Mouse (Mus musculus) cerebellum, adult 8-10 months (tissue): Measurements from ENCODE around the gene Pdzph1.

Source experiments
- DNase-seq: peaks from one replicate; pipeline ENCODE4 v3.0.0; 2022

Pdzph1 gene

GRCm38 (mm10) chr17:58991275-58991674, at the start of gene Pdzph1:
Gene Pdzph1 (minus strand): TSS chr17:58991375.
- no peak for DNase-seq

- no peak for DNase-seq
Observed at GRCm38 (mm10) chr17:59039754-59040153, 48.6 kb upstream of the Pdzph1 start.

GRCm38 (mm10) chr17:59033445-59033844, 42.3 kb upstream of the Pdzph1 start:
- DNase-seq: no peak

GRCm38 (mm10) chr17:59026336-59026735, 35.2 kb upstream of the Pdzph1 start:
- DNase-seq: no peak

- no peak for DNase-seq
Observed at GRCm38 (mm10) chr17:59024502-59024901, 33.3 kb upstream of the Pdzph1 start.

DNA sequence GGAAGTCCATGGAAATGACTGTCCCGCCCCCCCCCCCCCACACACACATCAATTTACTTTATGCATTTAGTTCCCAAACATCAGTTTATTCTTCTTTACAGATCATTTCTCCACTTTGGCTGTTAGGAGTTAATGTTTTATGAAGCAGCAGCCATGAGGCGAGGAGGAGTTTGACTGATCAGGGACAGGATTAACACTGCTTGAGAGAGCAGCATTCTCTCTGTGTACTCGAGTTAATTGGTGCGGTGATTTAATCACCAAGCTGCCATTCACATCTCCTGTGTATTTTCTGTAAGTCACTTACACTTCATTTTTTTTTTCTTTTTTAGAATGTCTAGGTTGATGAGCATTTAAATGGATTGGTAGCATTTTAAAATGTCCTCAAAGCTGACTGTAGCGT, 32.8 kb upstream of the Pdzph1 start:
- DNase-seq: no peak

DNA sequence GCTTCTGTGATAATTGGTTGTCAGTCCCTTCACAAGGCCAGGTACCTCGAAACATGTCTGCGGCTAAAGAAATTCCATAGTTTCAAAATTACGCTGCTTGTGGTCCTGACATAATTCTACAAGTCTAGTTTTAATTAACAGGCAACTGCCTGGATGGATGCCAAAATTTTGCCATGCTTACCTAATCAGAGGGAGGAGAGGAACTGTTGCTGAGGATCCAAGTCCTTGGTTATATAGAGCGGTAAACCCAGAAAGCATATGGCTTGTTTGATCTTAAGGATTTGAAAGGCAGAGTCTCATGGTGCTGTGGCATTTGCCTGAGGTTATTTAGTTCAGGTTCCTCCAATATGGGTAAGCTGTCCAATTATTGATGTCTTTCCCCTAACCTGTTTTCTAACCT, 27.5 kb upstream of the Pdzph1 start:
- no peak for DNase-seq

DNA sequence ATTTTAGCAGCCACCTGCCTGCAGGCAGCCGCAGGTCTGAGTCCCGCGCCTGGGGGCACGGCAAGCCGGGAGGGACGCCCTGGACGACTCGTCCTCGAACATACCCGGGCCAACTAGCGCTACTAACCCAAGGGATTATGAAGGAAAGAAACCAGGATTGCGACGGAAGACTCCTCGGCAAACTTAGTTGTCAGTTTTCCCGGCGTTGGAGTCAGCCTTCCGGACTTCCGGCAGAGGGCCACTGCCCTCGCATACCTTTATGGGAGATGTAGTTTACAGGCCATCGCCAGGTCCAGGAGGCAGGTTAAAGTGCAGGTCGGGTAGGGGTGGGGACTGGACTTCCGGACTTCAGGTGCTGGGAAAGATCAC, 21.9 kb upstream of the Pdzph1 start, which contains the start of gene Nudt12:
TSS of gene Nudt12 (minus strand) at position 282 of the 369 bp plus-strand sequence.
- peak; percentile 50 for DNase-seq

GRCm38 (mm10) chr17:59012421-59013090, 21.4 kb upstream of the Pdzph1 start:
- DNase-seq: no peak

GRCm38 (mm10) chr17:59011546-59012307, 20.6 kb upstream of the Pdzph1 start:
- no peak for DNase-seq

DNA sequence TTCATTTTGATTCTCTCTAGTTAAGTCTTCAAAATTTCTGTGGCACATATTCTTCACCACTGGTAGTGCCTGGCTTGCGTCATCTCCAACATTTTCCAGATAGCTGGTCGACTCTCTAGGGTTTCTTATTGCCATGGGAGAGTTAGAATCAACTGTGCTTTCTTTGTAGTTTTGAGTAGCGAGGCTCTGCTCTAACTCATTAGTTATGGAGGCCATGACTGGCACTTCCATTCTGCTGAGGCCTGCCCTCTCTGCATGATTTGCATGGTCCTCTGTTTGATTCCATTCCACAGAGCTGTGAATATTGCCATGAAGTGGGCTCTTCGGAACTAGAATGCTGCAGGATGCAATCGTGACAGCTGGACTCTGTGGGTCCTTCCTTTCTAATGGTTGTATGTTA, 17.9 kb downstream of the Pdzph1 start:
- DNase-seq: no peak

- DNase-seq: no peak
Observed at GRCm38 (mm10) chr17:58959905-58960304, 31.3 kb downstream of the Pdzph1 start.

GRCm38 (mm10) chr17:58957055-58957454, 34.1 kb downstream of the Pdzph1 start:
- no peak for DNase-seq

GRCm38 (mm10) chr17:58943015-58943822, 48.0 kb downstream of the Pdzph1 start:
- no peak for DNase-seq

GRCm38 (mm10) chr17:58938598-58938997, 52.6 kb downstream of the Pdzph1 start:
- DNase-seq: no peak

DNA sequence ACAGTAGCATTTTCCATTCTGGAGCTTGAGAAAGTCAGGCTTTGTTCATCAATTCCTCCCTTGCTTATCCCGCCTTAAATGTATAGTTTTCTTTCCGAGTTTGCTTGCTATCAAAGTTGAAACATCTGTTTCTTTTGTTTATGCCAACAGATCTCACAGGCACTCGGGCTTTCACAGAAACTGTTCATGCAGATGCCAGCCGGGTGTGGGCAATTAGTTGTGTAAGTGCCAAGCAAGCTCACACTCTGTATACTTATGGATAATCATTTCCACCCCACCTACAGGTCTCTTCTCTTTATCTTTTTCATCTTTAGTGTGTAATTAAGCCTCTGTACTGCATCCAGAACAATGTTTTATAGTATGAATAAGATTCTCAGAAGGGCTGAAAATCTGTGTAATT, 53.6 kb downstream of the Pdzph1 start:
- no peak for DNase-seq

- no peak for DNase-seq
Observed at GRCm38 (mm10) chr17:58932983-58933280, 58.2 kb downstream of the Pdzph1 start.

DNA sequence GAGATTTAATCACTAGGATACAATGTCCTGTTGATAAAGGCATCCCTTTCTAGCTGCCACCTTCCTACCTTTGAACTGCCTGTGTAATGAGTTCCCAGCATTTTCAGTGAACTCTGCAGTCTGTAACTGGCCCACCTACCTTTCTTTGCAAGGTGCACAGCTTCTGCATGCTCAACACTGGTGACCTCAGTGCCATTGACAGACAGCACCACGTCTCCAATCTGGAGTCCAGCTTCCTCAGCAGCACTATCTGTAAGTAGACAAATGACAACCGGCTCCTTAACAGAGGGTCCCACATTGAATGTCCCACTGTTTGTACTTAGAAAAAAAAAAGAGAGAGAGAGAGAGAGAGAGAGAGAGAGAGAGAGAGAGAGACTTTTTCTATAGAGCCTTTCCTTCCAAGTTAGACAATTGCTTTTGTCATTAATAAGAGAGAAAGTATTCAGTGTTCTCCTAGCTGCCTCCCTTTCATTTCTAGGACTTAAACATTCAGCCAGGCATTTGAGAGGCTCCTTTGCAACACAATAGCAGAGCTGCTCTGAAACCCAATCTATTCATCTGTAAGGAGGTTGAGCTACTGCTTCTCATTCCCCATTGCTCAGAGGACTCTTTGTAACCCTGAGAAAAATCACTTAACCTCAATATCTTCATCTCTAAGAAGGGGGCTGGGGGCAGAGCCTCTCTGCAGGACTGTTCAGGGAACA, 58.7 kb downstream of the Pdzph1 start:
- no peak for DNase-seq

DNA sequence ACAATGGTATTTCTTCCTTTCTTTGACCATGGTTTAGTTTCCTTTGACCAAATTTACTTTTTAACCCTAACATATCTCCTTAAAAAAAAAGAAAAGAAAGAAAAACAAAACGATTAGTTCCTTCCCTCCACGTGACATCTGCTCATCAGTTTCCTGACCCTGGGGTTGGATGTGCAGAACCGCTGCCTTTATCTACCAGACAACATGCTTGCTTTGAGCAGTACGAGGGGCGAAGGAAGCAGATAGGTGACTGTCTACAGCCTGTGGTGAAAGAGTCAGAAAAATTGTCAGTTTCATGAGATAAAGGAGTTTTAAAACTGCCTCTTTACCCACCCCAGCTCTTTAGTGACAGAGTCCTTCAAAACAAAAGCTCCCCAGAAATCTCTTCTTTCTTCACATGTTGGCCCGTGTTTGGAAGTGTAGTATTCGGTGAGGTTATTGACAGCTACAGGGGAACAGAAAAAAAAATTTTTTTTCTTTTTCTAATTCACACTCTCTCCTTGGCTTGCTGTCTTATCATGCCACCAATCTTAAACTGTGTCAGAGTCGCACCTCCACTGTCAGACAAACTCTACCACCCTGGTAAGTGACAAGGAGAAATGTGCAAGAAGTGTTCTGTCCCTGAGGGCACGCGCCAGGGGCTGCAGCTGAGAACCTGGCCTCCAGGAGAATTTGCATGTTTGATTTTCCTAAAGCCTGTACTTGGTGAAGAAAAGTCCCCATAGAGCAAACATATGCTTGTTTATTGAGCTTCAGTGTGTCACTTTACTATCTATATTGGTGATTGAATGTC, 66.2 kb downstream of the Pdzph1 start:
- DNase-seq: no peak

DNA sequence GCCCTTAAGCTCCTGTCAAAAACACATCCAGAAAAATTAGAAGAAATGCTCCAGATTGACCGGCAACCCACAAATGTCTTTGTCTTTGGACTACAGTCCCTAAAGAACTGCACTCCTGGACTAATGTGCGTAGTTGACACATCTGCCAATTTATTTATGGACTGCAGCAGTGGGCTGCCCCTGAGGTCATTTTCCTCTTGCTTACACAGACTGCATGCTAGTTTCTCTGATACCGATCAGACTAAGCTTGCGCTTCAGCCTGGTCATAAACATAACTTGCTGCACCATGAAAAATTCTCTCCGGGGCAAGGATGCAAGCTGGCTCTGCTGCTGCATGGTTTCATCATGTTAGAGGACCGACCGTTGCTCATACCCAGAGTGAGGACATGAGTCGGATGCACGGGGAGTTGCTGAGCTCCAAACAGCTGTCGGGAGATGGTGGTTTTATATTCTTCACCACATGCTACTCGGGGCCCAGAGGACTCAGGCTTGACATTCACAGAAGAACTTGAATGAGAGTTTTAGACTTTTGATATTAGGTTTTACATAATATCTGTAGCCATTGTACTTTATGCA, 67.2 kb downstream of the Pdzph1 start:
- DNase-seq: no peak

DNA sequence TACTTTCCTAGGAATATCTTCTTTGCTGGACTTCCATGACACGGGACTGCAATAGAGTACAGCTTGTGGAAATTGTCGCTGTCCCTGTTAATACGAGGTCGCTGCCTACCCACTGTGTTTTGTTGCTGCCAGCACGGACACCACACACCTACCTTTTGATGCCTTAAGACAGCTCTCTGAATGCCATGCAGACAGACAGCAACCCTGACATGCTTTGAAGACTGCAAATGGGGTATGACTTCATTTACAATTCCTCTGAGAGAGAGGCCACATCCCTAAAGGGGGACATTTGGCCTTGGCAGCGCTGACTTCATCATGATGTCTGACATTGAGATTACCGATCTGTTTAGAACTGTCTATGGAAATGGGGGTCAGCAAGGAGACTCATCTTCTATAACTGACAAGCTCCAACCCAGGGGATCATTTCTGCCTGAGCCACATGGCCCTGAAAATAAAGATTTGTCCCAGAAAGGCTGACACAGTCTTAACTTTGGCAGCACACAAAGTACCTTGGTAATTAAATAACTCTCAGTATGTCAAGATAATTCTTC, 67.8 kb downstream of the Pdzph1 start:
- no peak for DNase-seq

- DNase-seq: no peak
Observed at GRCm38 (mm10) chr17:58922821-58923220, 68.4 kb downstream of the Pdzph1 start.
